Mouse (Mus musculus): ENCODE data around the gene Pimreg.

Pimreg gene

GRCm38 (mm10) chr11:72041768-72042607, at the start of gene Pimreg:
Gene Pimreg (plus strand): TSS chr11:72042032.
- DNase-seq: peak; percentile 95

- no peak for DNase-seq
Measured at GRCm38 (mm10) chr11:71992438-71992837, 49.4 kb upstream of the Pimreg start.

- DNase-seq: peak; percentile 87
Measured at GRCm38 (mm10) chr11:71995968-71996511, 45.8 kb upstream of the Pimreg start.

GRCm38 (mm10) chr11:71996805-71997204, 45.0 kb upstream of the Pimreg start:
- DNase-seq: peak; percentile 87

GRCm38 (mm10) chr11:72000194-72000593, 41.6 kb upstream of the Pimreg start:
- DNase-seq: no peak

GRCm38 (mm10) chr11:72002138-72002853, 39.5 kb upstream of the Pimreg start:
- peak; percentile 33 for DNase-seq

- DNase-seq: no peak
Measured at GRCm38 (mm10) chr11:72003171-72003570, 38.7 kb upstream of the Pimreg start.

- no peak for DNase-seq
Measured at GRCm38 (mm10) chr11:72005547-72005946, 36.3 kb upstream of the Pimreg start.

GRCm38 (mm10) chr11:72010367-72010766, 31.5 kb upstream of the Pimreg start:
- peak; percentile 58 for DNase-seq

GRCm38 (mm10) chr11:72010940-72011722, 30.7 kb upstream of the Pimreg start:
- no peak for DNase-seq

GRCm38 (mm10) chr11:72011955-72012354, 29.9 kb upstream of the Pimreg start:
- DNase-seq: no peak

GRCm38 (mm10) chr11:72014674-72015073, 27.2 kb upstream of the Pimreg start:
- DNase-seq: no peak

- DNase-seq: no peak
Measured at GRCm38 (mm10) chr11:72016518-72017252, 25.1 kb upstream of the Pimreg start.

- DNase-seq: no peak
Measured at GRCm38 (mm10) chr11:72017253-72017601, 24.6 kb upstream of the Pimreg start.

GRCm38 (mm10) chr11:72021015-72021414, 20.8 kb upstream of the Pimreg start:
- no peak for DNase-seq

- DNase-seq: no peak
Measured at GRCm38 (mm10) chr11:72022827-72023226, 19.0 kb upstream of the Pimreg start.

- peak; percentile 36 for DNase-seq
Measured at GRCm38 (mm10) chr11:72023581-72023980, 18.3 kb upstream of the Pimreg start.

GRCm38 (mm10) chr11:72024193-72024781, 17.5 kb upstream of the Pimreg start:
- peak; percentile 86 for DNase-seq

GRCm38 (mm10) chr11:72025843-72026242, 16.0 kb upstream of the Pimreg start:
- DNase-seq: peak; percentile 71

- DNase-seq: peak; percentile 55
Measured at GRCm38 (mm10) chr11:72026516-72026915, 15.3 kb upstream of the Pimreg start.

- no peak for DNase-seq
Measured at GRCm38 (mm10) chr11:72027836-72028235, 14.0 kb upstream of the Pimreg start.

- peak; percentile 69 for DNase-seq
Measured at GRCm38 (mm10) chr11:72029143-72029542, 12.7 kb upstream of the Pimreg start.
